Mouse (Mus musculus): ENCODE measurements around the gene Arhgap23. TPM values are rescaled to one million over a fixed set of nuclear protein-coding genes. Genes with fewer than 3 reads are reported as not detected.

The Arhgap23 gene
- polyA plus RNA-seq, 1 experiment = 12.1 TPM

- H3K27ac ChIP-seq (ENCODE audit: insufficient read depth, low read depth, low read length) = no peak overlapping the region
- peaks cover 23% of the 10 kb centered on the region for H3K4me1 ChIP-seq (ENCODE audit: control insufficient read depth, insufficient read depth, insufficient read length, low read length)
- WGBS = 35% methylated on average over 5 of the region's 5 CpGs
- TF ChIP-seq POLR2A (IDR thresholded peaks at IDR 0.05; ENCODE audit: low read depth, low read length) (no peak), CTCF (IDR thresholded peaks at IDR 0.05; ENCODE audit: extremely low read depth, insufficient read length, insufficient replicate concordance, low read depth, low read length) (no peak)
- H3K36me3 ChIP-seq (ENCODE audit: control insufficient read depth, insufficient read depth, low read length) = no peaks in the 10 kb centered on the region
- peak overlapping the region; percentile 16; the same call in 1 of the 2 replicates for H3K4me3 ChIP-seq (ENCODE audit: low read depth, low read length)
- H3K27me3 ChIP-seq (ENCODE audit: control insufficient read depth, insufficient read depth, low read length) = peaks cover 62% of the 10 kb centered on the region
Measured at GRCm38 (mm10) chr11:97535308-97535630, 119.9 kb downstream of the Arhgap23 start.

- peaks cover 62% of the 10 kb centered on the region for H3K27me3 ChIP-seq (ENCODE audit: control insufficient read depth, insufficient read depth, low read length)
- TF ChIP-seq POLR2A (IDR thresholded peaks at IDR 0.05; ENCODE audit: low read depth, low read length) (no peak), CTCF (IDR thresholded peaks at IDR 0.05; ENCODE audit: extremely low read depth, insufficient read length, insufficient replicate concordance, low read depth, low read length) (no peak)
- WGBS = 37% methylated on average over 5 of the region's 5 CpGs
Measured at GRCm38 (mm10) chr11:97535660-97536059, 120.3 kb downstream of the Arhgap23 start.

GRCm38 (mm10) chr11:97536083-97536747 is 120.9 kb downstream of the Arhgap23 start:
- Histone ChIP-seq H3K27me3 (ENCODE audit: control insufficient read depth, insufficient read depth, low read length) (peaks cover 62% of the 10 kb centered on the region), H3K4me3 (ENCODE audit: low read depth, low read length) (no peak overlapping the region), H3K4me1 (ENCODE audit: control insufficient read depth, insufficient read depth, insufficient read length, low read length) (peaks cover 23% of the 10 kb centered on the region), H3K36me3 (ENCODE audit: control insufficient read depth, insufficient read depth, low read length) (no peaks in the 10 kb centered on the region), H3K27ac (ENCODE audit: insufficient read depth, low read depth, low read length) (no peak overlapping the region)
- TF ChIP-seq POLR2A (IDR thresholded peaks at IDR 0.05; ENCODE audit: low read depth, low read length) = no peak
- no peak for TF ChIP-seq CTCF (IDR thresholded peaks at IDR 0.05; ENCODE audit: extremely low read depth, insufficient read length, insufficient replicate concordance, low read depth, low read length)
- WGBS = 16% methylated on average over 35 of the region's 35 CpGs

More at GRCm38 (mm10) chr11:97535660-97536059, 120.3 kb downstream of the Arhgap23 start:
- H3K4me3 ChIP-seq (ENCODE audit: low read depth, low read length) = no peak overlapping the region
- H3K27ac ChIP-seq (ENCODE audit: insufficient read depth, low read depth, low read length) = no peak overlapping the region
- H3K4me1 ChIP-seq (ENCODE audit: control insufficient read depth, insufficient read depth, insufficient read length, low read length) = peaks cover 23% of the 10 kb centered on the region
- H3K36me3 ChIP-seq (ENCODE audit: control insufficient read depth, insufficient read depth, low read length) = no peaks in the 10 kb centered on the region

GRCm38 (mm10) chr11:97536835-97537579 is 121.7 kb downstream of the Arhgap23 start:
- H3K27me3 ChIP-seq (ENCODE audit: control insufficient read depth, insufficient read depth, low read length) = peaks cover 62% of the 10 kb centered on the region
- H3K4me1 ChIP-seq (ENCODE audit: control insufficient read depth, insufficient read depth, insufficient read length, low read length) = peaks cover 21% of the 10 kb centered on the region
- H3K4me3 ChIP-seq (ENCODE audit: low read depth, low read length) = peak overlapping the region; percentile 15
- no peaks in the 10 kb centered on the region for H3K36me3 ChIP-seq (ENCODE audit: control insufficient read depth, insufficient read depth, low read length)
- TF ChIP-seq POLR2A (IDR thresholded peaks at IDR 0.05; ENCODE audit: low read depth, low read length) (no peak), CTCF (IDR thresholded peaks at IDR 0.05; ENCODE audit: extremely low read depth, insufficient read length, insufficient replicate concordance, low read depth, low read length) (no peak)
- 3% methylated on average over 36 of the region's 36 CpGs for WGBS
- no peak overlapping the region for H3K27ac ChIP-seq (ENCODE audit: insufficient read depth, low read depth, low read length)

- Histone ChIP-seq H3K4me1 (ENCODE audit: control insufficient read depth, insufficient read depth, insufficient read length, low read length) (peaks cover 15% of the 10 kb centered on the region), H3K27me3 (ENCODE audit: control insufficient read depth, insufficient read depth, low read length) (peaks cover 55% of the 10 kb centered on the region), H3K4me3 (ENCODE audit: low read depth, low read length) (no peak overlapping the region), H3K27ac (ENCODE audit: insufficient read depth, low read depth, low read length) (no peak overlapping the region), H3K36me3 (ENCODE audit: control insufficient read depth, insufficient read depth, low read length) (no peaks in the 10 kb centered on the region)
- WGBS = 57% methylated on average over 12 of the region's 12 CpGs
- TF ChIP-seq CTCF (IDR thresholded peaks at IDR 0.05; ENCODE audit: extremely low read depth, insufficient read length, insufficient replicate concordance, low read depth, low read length) = no peak
- no peak for TF ChIP-seq POLR2A (IDR thresholded peaks at IDR 0.05; ENCODE audit: low read depth, low read length)
Measured at GRCm38 (mm10) chr11:97537580-97538089, 122.3 kb downstream of the Arhgap23 start.

GRCm38 (mm10) chr11:97539622-97540021 is 124.3 kb downstream of the Arhgap23 start:
- no peaks in the 10 kb centered on the region for H3K36me3 ChIP-seq (ENCODE audit: control insufficient read depth, insufficient read depth, low read length)
- H3K4me3 ChIP-seq (ENCODE audit: low read depth, low read length) = no peak overlapping the region
- H3K4me1 ChIP-seq (ENCODE audit: control insufficient read depth, insufficient read depth, insufficient read length, low read length) = peaks cover 9% of the 10 kb centered on the region
- TF ChIP-seq CTCF (IDR thresholded peaks at IDR 0.05; ENCODE audit: extremely low read depth, insufficient read length, insufficient replicate concordance, low read depth, low read length) (no peak), POLR2A (IDR thresholded peaks at IDR 0.05; ENCODE audit: low read depth, low read length) (no peak)
- H3K27ac ChIP-seq (ENCODE audit: insufficient read depth, low read depth, low read length) = no peak overlapping the region
- H3K27me3 ChIP-seq (ENCODE audit: control insufficient read depth, insufficient read depth, low read length) = peaks cover 42% of the 10 kb centered on the region
- 65% methylated on average over 5 of the region's 5 CpGs for WGBS

GRCm38 (mm10) chr11:97540136-97540535 is 124.8 kb downstream of the Arhgap23 start:
- 36% methylated on average over 3 of the region's 3 CpGs for WGBS
- TF ChIP-seq CTCF (IDR thresholded peaks at IDR 0.05; ENCODE audit: extremely low read depth, insufficient read length, insufficient replicate concordance, low read depth, low read length) (no peak), POLR2A (IDR thresholded peaks at IDR 0.05; ENCODE audit: low read depth, low read length) (no peak)
- peaks cover 37% of the 10 kb centered on the region for H3K27me3 ChIP-seq (ENCODE audit: control insufficient read depth, insufficient read depth, low read length)
- no peaks in the 10 kb centered on the region for H3K36me3 ChIP-seq (ENCODE audit: control insufficient read depth, insufficient read depth, low read length)
- H3K4me3 ChIP-seq (ENCODE audit: low read depth, low read length) = no peak overlapping the region
- peaks cover 4% of the 10 kb centered on the region; the same call in 1 of the 2 replicates for H3K4me1 ChIP-seq (ENCODE audit: control insufficient read depth, insufficient read depth, insufficient read length, low read length)
- H3K27ac ChIP-seq (ENCODE audit: insufficient read depth, low read depth, low read length) = no peak overlapping the region
